Mouse (Mus musculus) brain, embryonic 14.5 days (tissue): ENCODE results near the gene Tc2n. TPM values are rescaled to one million over a fixed set of nuclear protein-coding genes. Genes with fewer than 3 reads are reported as not detected.

ENCODE experiments used
- DNase-seq: peaks from one replicate; pipeline ENCODE4 v3.0.0-alpha.2; 2011; ENCODE audit warnings: low read depth
- CTCF ChIP-seq: fragments of 200-500 bp; IDR thresholded peaks from 2 replicates; pipeline ENCODE4 v1.5.1; 2012; ENCODE audit warnings: inconsistent platforms, mild to moderate bottlenecking, moderate library complexity, borderline replicate concordance; ENCODE audit not compliant: insufficient read depth, insufficient read length; ENCODE audit errors: extremely low read depth
- POLR2A ChIP-seq: fragments of 200-500 bp; IDR thresholded peaks from 2 replicates; pipeline ENCODE4 v1.6.1; 2012; ENCODE audit warnings: mild to moderate bottlenecking, inconsistent platforms, borderline replicate concordance; ENCODE audit not compliant: poor library complexity, insufficient read depth, insufficient read length, severe bottlenecking; ENCODE audit errors: extremely low read depth
- polyA plus RNA-seq: library from polyadenylated mRNA; depleted of rRNA; stranded (reverse); fragments of >200 nt; gene quantifications from 2 replicates; pipeline ENCODE4 v1.2.3, GENCODE M21; 2012; rRNA removed

The Tc2n gene
- polyA plus RNA-seq, 1 experiment: 0.18 TPM

GRCm38 (mm10) chr12:101718755-101719150 is 430 bp upstream of the Tc2n start:
- peak; percentile 33 for DNase-seq
- TF ChIP-seq POLR2A: no peak
- no peak for TF ChIP-seq CTCF

GRCm38 (mm10) chr12:101699176-101699575 is 19.1 kb downstream of the Tc2n start:
- TF ChIP-seq POLR2A: no peak
- no peak for TF ChIP-seq CTCF
- no peak for DNase-seq

GRCm38 (mm10) chr12:101696521-101696920 is 21.8 kb downstream of the Tc2n start:
- no peak for DNase-seq
- TF ChIP-seq CTCF: no peak
- TF ChIP-seq POLR2A: no peak

GRCm38 (mm10) chr12:101680538-101680937 is 37.8 kb downstream of the Tc2n start:
- no peak for DNase-seq
- no peak for TF ChIP-seq POLR2A
- no peak for TF ChIP-seq CTCF

GRCm38 (mm10) chr12:101667502-101667901 is 50.8 kb downstream of the Tc2n start:
- DNase-seq: no peak
- TF ChIP-seq POLR2A (no peak), CTCF (no peak)

GRCm38 (mm10) chr12:101633137-101633536 is 85.2 kb downstream of the Tc2n start:
- DNase-seq: no peak
- TF ChIP-seq POLR2A (no peak), CTCF (no peak)

- DNase-seq: peak; percentile 11
Observed at GRCm38 (mm10) chr12:101606622-101607021, 111.7 kb downstream of the Tc2n start.

Other genes starting within 250 kb of the Tc2n start
- gene Fbln5, start 100.5 kb upstream of the Tc2n start, polyA plus RNA-seq: 6.4 and 9.2 TPM in 2 replicates
- 7.0 and 9.6 TPM in 2 replicates for gene Trip11, start 194.7 kb upstream of the Tc2n start, polyA plus RNA-seq
- gene Atxn3, start 239.7 kb upstream of the Tc2n start, polyA plus RNA-seq: 13.9 and 15.5 TPM in 2 replicates